28 mouse cellular contexts compared by ENCODE assay signal in the genomic region with DNA sequence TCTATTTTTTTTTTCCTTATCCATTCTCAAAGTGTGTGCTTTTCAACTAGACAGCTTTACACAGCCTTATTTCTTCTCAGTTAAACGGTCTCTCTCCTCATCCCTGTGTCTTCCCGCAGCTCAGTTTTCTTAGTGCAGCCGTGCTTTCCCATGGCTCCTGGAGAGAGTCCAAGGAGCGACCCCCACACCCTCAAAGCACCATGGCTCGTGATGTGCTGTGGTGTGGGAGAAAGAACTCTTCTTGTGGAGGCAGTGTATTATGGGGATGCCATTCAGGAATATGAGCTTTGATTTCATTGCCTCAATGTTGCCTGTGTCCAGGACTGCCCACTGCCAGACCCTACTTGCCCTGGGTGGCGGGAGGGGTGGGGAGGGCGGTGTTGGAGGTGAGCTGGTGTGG.
DNase-seq lines count a peak whose midpoint lies in the region; ATAC-seq and TF ChIP-seq lines count a peak whose summit lies in the region.
"Had no signal": no experiment of that assay in that cellular context is flagged by ENCODE, and none has a peak within 500 bp of the region (broad histone marks: within the 10 kb centered on the region; RNA-seq: fewer than 3 reads in every experiment).

No protein-coding gene starts in this region.

- intact Hi-C loops in left cerebral cortex, postnatal 14 days (cut with DNase I), result no loop called here

- TF ChIP-seq CTCF in hindbrain, postnatal 0 days (IDR thresholded peaks at IDR 0.05; ENCODE audit: low read depth), result no peak

- no peak overlapping the region for H3K4me3 ChIP-seq in hindbrain, embryonic 16.5 days (ENCODE audit: low read length)
- no peak overlapping the region for H3K4me3 ChIP-seq in hindbrain, postnatal 0 days (ENCODE audit: low read length)
- no peak overlapping the region for H3K4me3 ChIP-seq in midbrain, embryonic 10.5 days
- H3K4me3 ChIP-seq in midbrain, embryonic 14.5 days (replicated peaks; ENCODE audit: low read depth, low read length), result no peak overlapping the region
- H3K4me3 ChIP-seq in neural tube, embryonic 15.5 days (replicated peaks), result no peak overlapping the region
- H3K4me3 ChIP-seq: embryonic facial prominence, embryonic 10.5 days; embryonic facial prominence, embryonic 13.5 days; erythroblast, embryonic 14.5 days; forebrain, embryonic 12.5 days; gastrocnemius, adult 2 months; heart, embryonic 12.5 days; heart, embryonic 15.5 days; hindbrain, embryonic 12.5 days; hindbrain, embryonic 15.5 days had no signal

- peaks cover 5% of the 10 kb centered on the region for H3K4me1 ChIP-seq in hindbrain, embryonic 16.5 days (ENCODE audit: control insufficient read depth, insufficient read depth, low read depth, low read length)
- H3K4me1 ChIP-seq in hindbrain, postnatal 0 days (ENCODE audit: insufficient read depth, low read length), result no peaks in the 10 kb centered on the region
- H3K4me1 ChIP-seq in midbrain, embryonic 10.5 days, result peaks cover 15% of the 10 kb centered on the region
- H3K4me1 ChIP-seq in midbrain, embryonic 14.5 days (ENCODE audit: control insufficient read depth, insufficient read depth, low read length), result peaks cover 6% of the 10 kb centered on the region; the same call in 1 of the 2 replicates
- peaks cover 14% of the 10 kb centered on the region; the same call in 1 of the 2 replicates for H3K4me1 ChIP-seq in neural tube, embryonic 15.5 days
- H3K4me1 ChIP-seq: embryonic facial prominence, embryonic 10.5 days; embryonic facial prominence, embryonic 13.5 days had no signal

- H3K27me3 ChIP-seq in hindbrain, embryonic 16.5 days (replicated peaks; ENCODE audit: control insufficient read depth, insufficient read depth, low read length), result no peaks in the 10 kb centered on the region
- H3K27me3 ChIP-seq in hindbrain, postnatal 0 days (ENCODE audit: insufficient read depth, low read length), result no peaks in the 10 kb centered on the region
- no peaks in the 10 kb centered on the region for H3K27me3 ChIP-seq in midbrain, embryonic 10.5 days (ENCODE audit: low read depth, poor library complexity, severe bottlenecking)
- no peaks in the 10 kb centered on the region for H3K27me3 ChIP-seq in midbrain, embryonic 14.5 days (ENCODE audit: control insufficient read depth, insufficient read depth, low read length)
- no peaks in the 10 kb centered on the region for H3K27me3 ChIP-seq in neural tube, embryonic 15.5 days (replicated peaks)
- H3K27me3 ChIP-seq: embryonic facial prominence, embryonic 13.5 days; forebrain, embryonic 12.5 days; heart, embryonic 12.5 days; heart, embryonic 15.5 days; hindbrain, embryonic 12.5 days; hindbrain, embryonic 15.5 days had no signal

- ATAC-seq in hindbrain, embryonic 16.5 days, result 0 out of 2 replicates have a peak, but pooled peaks have one; percentile 38
- ATAC-seq in hindbrain, postnatal 0 days, result no peak
- no peak for ATAC-seq in midbrain, embryonic 14.5 days (ENCODE audit: low FRiP score, low TSS enrichment)
- ATAC-seq in neural tube, embryonic 15.5 days (ENCODE audit: low FRiP score), result peak; percentile 3; the same call in 1 of the 2 replicates
- ATAC-seq: CD4-positive, CD25-positive, alpha-beta regulatory T cell, adult 4 months; forebrain, postnatal 0 days; inflammation-experienced regulatory T-cells, adult 6 months had no signal

- no peak for DNase-seq in hindbrain, postnatal 0 days (ENCODE audit: low spot score)
- no peak for DNase-seq in midbrain, embryonic 10.5 days (ENCODE audit: low spot score)
- DNase-seq in midbrain, embryonic 14.5 days, result no peak
- no peak for DNase-seq in left cerebral cortex, postnatal 14 days (ENCODE audit: low spot score in 2 of 2)
- DNase-seq: adrenal gland, adult 2 months; adrenal gland, postnatal 14 days; cerebellum, adult 11-12 months; cerebellum, adult 8-10 months; cerebellum, postnatal 36 days; embryo, embryonic 11 days; forebrain, postnatal 0 days; gastrocnemius, adult 2 months; gastrocnemius, postnatal 14 days; heart, adult 11 months; heart, postnatal 10 days; heart, postnatal 36 days had no signal

- H3K36me3 ChIP-seq in hindbrain, embryonic 16.5 days (ENCODE audit: control insufficient read depth, insufficient read depth, low read length), result no peaks in the 10 kb centered on the region
- no peaks in the 10 kb centered on the region for H3K36me3 ChIP-seq in hindbrain, postnatal 0 days (ENCODE audit: insufficient read depth, low read length)
- H3K36me3 ChIP-seq in midbrain, embryonic 10.5 days, result no peaks in the 10 kb centered on the region
- no peaks in the 10 kb centered on the region for H3K36me3 ChIP-seq in midbrain, embryonic 14.5 days (ENCODE audit: control insufficient read depth, insufficient read depth, low read length)
- H3K36me3 ChIP-seq in neural tube, embryonic 15.5 days, result no peaks in the 10 kb centered on the region
- H3K36me3 ChIP-seq: embryonic facial prominence, embryonic 10.5 days; embryonic facial prominence, embryonic 13.5 days; forebrain, embryonic 12.5 days; heart, embryonic 12.5 days; heart, embryonic 15.5 days; hindbrain, embryonic 12.5 days; hindbrain, embryonic 15.5 days had no signal

- no peaks in the 10 kb centered on the region for H3K9me3 ChIP-seq in hindbrain, embryonic 16.5 days (ENCODE audit: control insufficient read depth, low read length)
- H3K9me3 ChIP-seq in hindbrain, postnatal 0 days (ENCODE audit: low read length), result no peaks in the 10 kb centered on the region
- no peaks in the 10 kb centered on the region for H3K9me3 ChIP-seq in midbrain, embryonic 10.5 days (replicated peaks)
- H3K9me3 ChIP-seq in midbrain, embryonic 14.5 days (ENCODE audit: control insufficient read depth, low read length), result no peaks in the 10 kb centered on the region
- H3K9me3 ChIP-seq in neural tube, embryonic 15.5 days (replicated peaks), result no peaks in the 10 kb centered on the region
- H3K9me3 ChIP-seq: embryonic facial prominence, embryonic 10.5 days; embryonic facial prominence, embryonic 13.5 days; forebrain, embryonic 12.5 days; heart, embryonic 12.5 days; heart, embryonic 15.5 days; hindbrain, embryonic 12.5 days; hindbrain, embryonic 15.5 days had no signal

- WGBS in hindbrain, embryonic 16.5 days, result 51% methylated on average over 7 of the region's 7 CpGs
- WGBS in hindbrain, postnatal 0 days, result 58% methylated on average over 7 of the region's 7 CpGs
- WGBS in midbrain, embryonic 10.5 days, result 90% methylated on average over 7 of the region's 7 CpGs
- WGBS in midbrain, embryonic 14.5 days, result 76% methylated on average over 7 of the region's 7 CpGs
- 61% methylated on average over 7 of the region's 7 CpGs for WGBS in neural tube, embryonic 15.5 days

- no peak overlapping the region for H3K27ac ChIP-seq in hindbrain, embryonic 16.5 days (ENCODE audit: low read depth, low read length)
- no peak overlapping the region for H3K27ac ChIP-seq in hindbrain, postnatal 0 days
- peak overlapping the region; percentile 61 for H3K27ac ChIP-seq in midbrain, embryonic 10.5 days (replicated peaks)
- no peak overlapping the region for H3K27ac ChIP-seq in midbrain, embryonic 14.5 days (replicated peaks; ENCODE audit: low read depth, low read length)
- H3K27ac ChIP-seq in neural tube, embryonic 15.5 days (replicated peaks), result no peak overlapping the region
- H3K27ac ChIP-seq: embryonic facial prominence, embryonic 10.5 days; embryonic facial prominence, embryonic 13.5 days; forebrain, embryonic 12.5 days; gastrocnemius, adult 2 months; heart, embryonic 15.5 days; hindbrain, embryonic 12.5 days; hindbrain, embryonic 15.5 days had no signal

- no peak overlapping the region for H3K9ac ChIP-seq in hindbrain, embryonic 16.5 days (ENCODE audit: low read depth, low read length)
- H3K9ac ChIP-seq in hindbrain, postnatal 0 days (replicated peaks; ENCODE audit: low read length), result no peak overlapping the region
- no peak overlapping the region for H3K9ac ChIP-seq in midbrain, embryonic 14.5 days (replicated peaks; ENCODE audit: low read length)
- H3K9ac ChIP-seq in neural tube, embryonic 15.5 days (replicated peaks), result no peak overlapping the region
- H3K9ac ChIP-seq: embryonic facial prominence, embryonic 13.5 days; forebrain, embryonic 12.5 days; forebrain, postnatal 0 days; heart, embryonic 12.5 days; heart, embryonic 15.5 days; hindbrain, embryonic 12.5 days; hindbrain, embryonic 15.5 days had no signal

- H3K4me2 ChIP-seq in hindbrain, embryonic 16.5 days (ENCODE audit: low read length), result no peak overlapping the region
- H3K4me2 ChIP-seq in hindbrain, postnatal 0 days (ENCODE audit: low read depth, low read length), result no peak overlapping the region
- no peak overlapping the region for H3K4me2 ChIP-seq in midbrain, embryonic 14.5 days (ENCODE audit: low read length)
- H3K4me2 ChIP-seq in neural tube, embryonic 15.5 days, result no peak overlapping the region
- H3K4me2 ChIP-seq: embryonic facial prominence, embryonic 13.5 days; forebrain, embryonic 12.5 days; heart, embryonic 12.5 days; heart, embryonic 15.5 days; hindbrain, embryonic 12.5 days; hindbrain, embryonic 15.5 days had no signal

Comparison
In these comparisons a context has a peak if more than half of its experiments do, and no peak if none do; other contexts are left out.
1. ATAC-seq: peak in hindbrain, embryonic 16.5 days (single experiment) and neural tube, embryonic 15.5 days (single experiment); none in hindbrain, postnatal 0 days (single experiment) and midbrain, embryonic 14.5 days (single experiment).